In genomic region chr1:62648116-62648515, GRCm38 (mm10) we compare ENCODE assay signal across 12 mouse cellular contexts. TPM values are rescaled to one million over a fixed set of nuclear protein-coding genes. Genes with fewer than 3 reads are reported as not detected.
A peak's percentile ranks its signal among the peaks of the same experiment; 100 is the strongest.
DNase-seq lines count a peak whose midpoint lies in the region; ATAC-seq lines count a peak whose summit lies in the region.
"Had no signal": no experiment of that assay in that cellular context is flagged by ENCODE, and none has a peak within 500 bp of the region (broad histone marks: within the 10 kb centered on the region; RNA-seq: fewer than 3 reads in every experiment).

No protein-coding gene starts in this region.

- H3K27ac ChIP-seq in kidney, embryonic 15.5 days = no peak overlapping the region
- no peak overlapping the region for H3K27ac ChIP-seq in intestine, embryonic 14.5 days (ENCODE audit: low read depth)
- H3K27ac ChIP-seq in neural tube, embryonic 12.5 days = no peak overlapping the region
- H3K27ac ChIP-seq: embryonic facial prominence, embryonic 12.5 days; hindbrain, embryonic 12.5 days; layer of hippocampus, adult 2 months; limb, embryonic 15.5 days had no signal

- 0 out of 2 replicates have a peak, but pooled peaks have one; percentile 33 for ATAC-seq in kidney, embryonic 15.5 days (replicated peaks; ENCODE audit: low FRiP score)
- no peak for ATAC-seq in intestine, embryonic 14.5 days (replicated peaks; ENCODE audit: low FRiP score, low TSS enrichment, low read depth)
- no peak for ATAC-seq in neural tube, embryonic 12.5 days (ENCODE audit: low FRiP score, low read depth)
- no peak for ATAC-seq in frontal cortex, adult (ENCODE audit: low TSS enrichment)
- ATAC-seq: lung, postnatal 0 days had no signal

- H3K27me3 ChIP-seq in kidney, embryonic 15.5 days = peaks cover 5% of the 10 kb centered on the region; the same call in 1 of the 2 replicates
- H3K27me3 ChIP-seq in intestine, embryonic 14.5 days (replicated peaks; ENCODE audit: control insufficient read depth, insufficient read depth, low read length) = no peaks in the 10 kb centered on the region
- no peaks in the 10 kb centered on the region for H3K27me3 ChIP-seq in neural tube, embryonic 12.5 days (replicated peaks)
- H3K27me3 ChIP-seq: embryonic facial prominence, embryonic 12.5 days; hindbrain, embryonic 12.5 days; limb, embryonic 15.5 days had no signal

- no peaks in the 10 kb centered on the region for H3K9me3 ChIP-seq in kidney, embryonic 15.5 days (replicated peaks)
- H3K9me3 ChIP-seq in intestine, embryonic 14.5 days (ENCODE audit: control insufficient read depth, low read length) = no peaks in the 10 kb centered on the region
- H3K9me3 ChIP-seq in neural tube, embryonic 12.5 days = no peaks in the 10 kb centered on the region
- H3K9me3 ChIP-seq: embryonic facial prominence, embryonic 12.5 days; hindbrain, embryonic 12.5 days; limb, embryonic 15.5 days had no signal

- 16% methylated on average over 6 of the region's 6 CpGs for WGBS in kidney, embryonic 15.5 days
- 31% methylated on average over 6 of the region's 6 CpGs for WGBS in intestine, embryonic 14.5 days
- 7% methylated on average over 6 of the region's 6 CpGs for WGBS in neural tube, embryonic 12.5 days

- peaks cover 18% of the 10 kb centered on the region for H3K4me1 ChIP-seq in kidney, embryonic 15.5 days
- H3K4me1 ChIP-seq in intestine, embryonic 14.5 days (replicated peaks; ENCODE audit: control insufficient read depth, insufficient read depth, low read length) = peaks cover 6% of the 10 kb centered on the region; the same call in 1 of the 2 replicates
- H3K4me1 ChIP-seq in neural tube, embryonic 12.5 days = peaks cover 13% of the 10 kb centered on the region

- no peak overlapping the region for H3K4me3 ChIP-seq in kidney, embryonic 15.5 days (replicated peaks)
- no peak overlapping the region for H3K4me3 ChIP-seq in intestine, embryonic 14.5 days (ENCODE audit: low read depth, low read length)
- H3K4me3 ChIP-seq in neural tube, embryonic 12.5 days = no peak overlapping the region
- H3K4me3 ChIP-seq: embryonic facial prominence, embryonic 12.5 days; hindbrain, embryonic 12.5 days; layer of hippocampus, adult 2 months; limb, embryonic 15.5 days had no signal

- DNase-seq in kidney, postnatal 25 days = no peak
- DNase-seq in embryo, embryonic 11 days = peak; percentile 71
- DNase-seq in intestine, embryonic 14.5 days (ENCODE audit: low spot score) = no peak
- DNase-seq in urinary bladder, postnatal 10 days (ENCODE audit: low spot score) = no peak

- peak overlapping the region; percentile 39 for H3K4me2 ChIP-seq in kidney, embryonic 15.5 days
- peak overlapping the region; percentile 22; the same call in 1 of the 2 replicates for H3K4me2 ChIP-seq in intestine, embryonic 14.5 days (ENCODE audit: low read length)
- H3K4me2 ChIP-seq in neural tube, embryonic 12.5 days (replicated peaks) = peak overlapping the region; percentile 41
- H3K4me2 ChIP-seq: embryonic facial prominence, embryonic 12.5 days; hindbrain, embryonic 12.5 days; limb, embryonic 15.5 days had no signal

- no peak overlapping the region for H3K9ac ChIP-seq in kidney, embryonic 15.5 days
- no peak overlapping the region for H3K9ac ChIP-seq in intestine, embryonic 14.5 days (ENCODE audit: low read length)
- no peak overlapping the region for H3K9ac ChIP-seq in neural tube, embryonic 12.5 days
- H3K9ac ChIP-seq: embryonic facial prominence, embryonic 12.5 days; hindbrain, embryonic 12.5 days; limb, embryonic 15.5 days had no signal

- H3K36me3 ChIP-seq in kidney, embryonic 15.5 days = no peaks in the 10 kb centered on the region
- H3K36me3 ChIP-seq in intestine, embryonic 14.5 days (ENCODE audit: control insufficient read depth, insufficient read depth, low read length) = no peaks in the 10 kb centered on the region
- no peaks in the 10 kb centered on the region for H3K36me3 ChIP-seq in neural tube, embryonic 12.5 days
- H3K36me3 ChIP-seq: embryonic facial prominence, embryonic 12.5 days; hindbrain, embryonic 12.5 days; limb, embryonic 15.5 days had no signal

RNA-seq across cellular contexts. Expression of gene Nrp2, which starts 55.0 kb away (rescaled TPM):
- polyA plus RNA-seq in kidney, embryonic 15.5 days (2015; fragmentation: Nextera tagmentation; extraction: Ambion mirVana) = 11.7 and 12.2 TPM in 2 replicates
- polyA plus RNA-seq in intestine, embryonic 14.5 days (2014; fragmentation: Nextera tagmentation; extraction: Ambion mirVana) = 43.8 and 44.0 TPM in 2 replicates
- 44.0 and 44.6 TPM in 2 replicates for polyA plus RNA-seq in neural tube, embryonic 12.5 days (2016; fragmentation: Nextera tagmentation; extraction: Ambion mirVana)
